8 mouse cellular contexts compared by ENCODE assay signal in the genomic region with DNA sequence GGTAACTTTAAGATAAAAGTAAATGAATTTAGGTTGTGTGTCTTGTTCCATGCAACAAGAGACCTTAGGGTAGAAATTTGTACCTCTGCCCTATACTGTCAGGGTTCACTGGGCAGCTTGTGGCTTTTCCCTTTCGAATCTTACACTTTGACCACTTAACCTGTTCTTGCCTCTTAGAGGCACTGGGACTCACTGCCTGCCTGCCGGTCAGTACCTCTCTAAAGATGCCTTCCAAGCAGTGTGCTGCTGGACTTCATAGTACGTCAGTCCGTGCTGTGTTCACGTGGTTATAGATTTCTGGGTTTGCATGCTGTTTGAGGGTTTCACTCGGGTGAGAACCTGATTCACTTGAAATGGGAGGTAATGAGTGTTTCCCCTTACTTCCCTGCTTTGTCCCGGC. TPM values are rescaled to one million over a fixed set of nuclear protein-coding genes. Genes with fewer than 3 reads are reported as not detected.
A peak's percentile ranks its signal among the peaks of the same experiment; 100 is the strongest.
DNase-seq lines count a peak whose midpoint lies in the region; ATAC-seq and TF ChIP-seq lines count a peak whose summit lies in the region.

No protein-coding gene starts in this region.

- intact Hi-C loops in heart, adult 2 months (cut with DNase I), result no loop called here
- intact Hi-C loops in heart, postnatal 25 days (cut with DNase I), result loop anchor here (2.0 kb wide), 1 partner anchor 23 kb away; a partner anchor contains a TSS
- intact Hi-C loops in left cerebral cortex, postnatal 14 days (cut with DNase I), result no loop called here

- no peaks in the 10 kb centered on the region for H3K27me3 ChIP-seq in heart, adult 2 months (ENCODE audit: control insufficient read depth, insufficient read depth, low read length)
- no peaks in the 10 kb centered on the region for H3K27me3 ChIP-seq in embryonic facial prominence, embryonic 12.5 days
- H3K27me3 ChIP-seq in intestine, postnatal 0 days (replicated peaks; ENCODE audit: control insufficient read depth, insufficient read depth, low read length), result no peaks in the 10 kb centered on the region
- no peaks in the 10 kb centered on the region for H3K27me3 ChIP-seq in megakaryocyte, embryonic 14.5 days (replicated peaks)

- peak overlapping the region; percentile 59 for H3K4me2 ChIP-seq in embryonic facial prominence, embryonic 12.5 days (replicated peaks)
- H3K4me2 ChIP-seq in intestine, postnatal 0 days (replicated peaks; ENCODE audit: low read depth), result peak overlapping the region; percentile 70

- peak overlapping the region; percentile 47 for H3K9ac ChIP-seq in heart, adult 2 months (ENCODE audit: low read depth, low read length)
- no peak overlapping the region for H3K9ac ChIP-seq in embryonic facial prominence, embryonic 12.5 days
- no peak overlapping the region for H3K9ac ChIP-seq in intestine, postnatal 0 days (ENCODE audit: low read depth, low read length)

- H3K4me3 ChIP-seq in heart, adult 2 months, result peak overlapping the region; percentile 65
- H3K4me3 ChIP-seq in embryonic facial prominence, embryonic 12.5 days, result peak overlapping the region; percentile 48
- H3K4me3 ChIP-seq in intestine, postnatal 0 days (ENCODE audit: low read depth, low read length), result peak overlapping the region; percentile 47
- H3K4me3 ChIP-seq in megakaryocyte, embryonic 14.5 days (replicated peaks), result peak overlapping the region; percentile 92

- 2% methylated on average over 7 of the region's 7 CpGs for WGBS in heart, adult 2 months
- WGBS in embryonic facial prominence, embryonic 12.5 days, result 13% methylated on average over 7 of the region's 7 CpGs
- WGBS in intestine, postnatal 0 days, result 7% methylated on average over 7 of the region's 7 CpGs

- no peak for ATAC-seq in embryonic facial prominence, embryonic 12.5 days (ENCODE audit: insufficient number of reproducible peaks, insufficient read depth, low FRiP score, low TSS enrichment)
- ATAC-seq in intestine, postnatal 0 days, result peak; percentile 55

- peak overlapping the region; percentile 94 for H3K27ac ChIP-seq in heart, adult 2 months
- H3K27ac ChIP-seq in embryonic facial prominence, embryonic 12.5 days, result peak overlapping the region; percentile 81
- peak overlapping the region; percentile 74 for H3K27ac ChIP-seq in intestine, postnatal 0 days (ENCODE audit: low read depth, low read length)

- H3K79me2 ChIP-seq in heart, adult 2 months (replicated peaks; ENCODE audit: control insufficient read depth, insufficient read depth, low read length), result no peaks in the 10 kb centered on the region

- no peak for DNase-seq in heart, adult 2 months
- no peak for DNase-seq in heart, postnatal 25 days (ENCODE audit: low spot score)
- DNase-seq in thymus, postnatal 0 days (ENCODE audit: low spot score), result no peak
- no peak for DNase-seq in left cerebral cortex, postnatal 14 days (ENCODE audit: low spot score in 2 of 2)
- no peak for DNase-seq in cerebellum, adult 9-10 months

- no peaks in the 10 kb centered on the region for H3K9me3 ChIP-seq in embryonic facial prominence, embryonic 12.5 days
- no peaks in the 10 kb centered on the region for H3K9me3 ChIP-seq in intestine, postnatal 0 days (ENCODE audit: control insufficient read depth)
- H3K9me3 ChIP-seq in megakaryocyte, embryonic 14.5 days, result no peaks in the 10 kb centered on the region

- TF ChIP-seq EP300 in heart, adult 2 months (IDR thresholded peaks at IDR 0.05; ENCODE audit: insufficient read depth, low read depth, low read length), result no peak

- peaks cover 11% of the 10 kb centered on the region for H3K36me3 ChIP-seq in heart, adult 2 months (ENCODE audit: control insufficient read depth, insufficient read depth, low read length)
- no peaks in the 10 kb centered on the region for H3K36me3 ChIP-seq in embryonic facial prominence, embryonic 12.5 days
- no peaks in the 10 kb centered on the region for H3K36me3 ChIP-seq in intestine, postnatal 0 days (ENCODE audit: control insufficient read depth, insufficient read depth)
- peaks cover 48% of the 10 kb centered on the region for H3K36me3 ChIP-seq in megakaryocyte, embryonic 14.5 days (replicated peaks; ENCODE audit: low read length)

- peaks cover 20% of the 10 kb centered on the region for H3K4me1 ChIP-seq in heart, adult 2 months (ENCODE audit: control insufficient read depth, insufficient read depth, low read length)
- peaks cover 16% of the 10 kb centered on the region; the same call in 1 of the 2 replicates for H3K4me1 ChIP-seq in embryonic facial prominence, embryonic 12.5 days
- peaks cover 5% of the 10 kb centered on the region; the same call in 1 of the 2 replicates for H3K4me1 ChIP-seq in intestine, postnatal 0 days (replicated peaks; ENCODE audit: control insufficient read depth, insufficient read depth, low read length)
- peaks cover 87% of the 10 kb centered on the region for H3K4me1 ChIP-seq in megakaryocyte, embryonic 14.5 days

- TF ChIP-seq POLR2A in heart, adult 2 months (IDR thresholded peaks at IDR 0.05; ENCODE audit: insufficient read depth, low read depth, low read length), result no peak

- no peak for TF ChIP-seq CTCF in heart, adult 2 months (IDR thresholded peaks at IDR 0.05)
- TF ChIP-seq CTCF in intestine, postnatal 0 days (IDR thresholded peaks at IDR 0.05; ENCODE audit: low read depth), result no peak

RNA-seq across cellular contexts. Expression of a gene that starts 22.7 kb away (rescaled TPM):
- 10 to 100 TPM; 20.6 to 30.2 TPM for total RNA-seq in heart, adult 2 months (2021)
- polyA plus RNA-seq in heart, adult 2 months (2012; rRNA removed), result 10.7 and 16.5 TPM in 2 replicates
- total RNA-seq in heart, postnatal 25 days (2021), result 10 to 100 TPM; 25.2 to 28.8 TPM
- 13.4 and 14.0 TPM in 2 replicates for polyA plus RNA-seq in embryonic facial prominence, embryonic 12.5 days (2016; fragmentation: Nextera tagmentation; extraction: Ambion mirVana)
- 5.1 and 5.7 TPM in 2 replicates for polyA plus RNA-seq in intestine, postnatal 0 days (2015; fragmentation: Nextera tagmentation; extraction: Ambion mirVana)
- 1.3 and 5.1 TPM in 2 replicates for polyA plus RNA-seq in megakaryocyte, embryonic 14.5 days (2012; ENCODE audit: insufficient read depth, low replicate concordance)
- 15.3 and 17.4 TPM in 2 replicates for polyA plus RNA-seq in thymus, postnatal 0 days (2015; fragmentation: Nextera tagmentation; extraction: Ambion mirVana)
- 10 to 100 TPM; 34.2 to 37.3 TPM for total RNA-seq in left cerebral cortex, postnatal 14 days (2021)
